Mouse (Mus musculus) spleen, adult 10 weeks (tissue): Measurements from ENCODE around the gene Mob3b. TPM values are rescaled to one million over a fixed set of nuclear protein-coding genes. Genes with fewer than 3 reads are reported as not detected.

Experiments used
- polyA plus RNA-seq: library from polyadenylated mRNA; stranded (reverse); fragments of 350-450 nt; fragmentation: Illumina TruSeq; extraction: RNeasy Lipid Tissue Mini Kit (QIAGEN cat#74804); gene quantifications from one replicate; pipeline ENCODE4 v1.2.3, GENCODE M21; 2015; ENCODE audit warnings: low replicate concordance; ENCODE audit not compliant: insufficient read depth

The Mob3b gene
- polyA plus RNA-seq, result 5.0 TPM

DNA sequence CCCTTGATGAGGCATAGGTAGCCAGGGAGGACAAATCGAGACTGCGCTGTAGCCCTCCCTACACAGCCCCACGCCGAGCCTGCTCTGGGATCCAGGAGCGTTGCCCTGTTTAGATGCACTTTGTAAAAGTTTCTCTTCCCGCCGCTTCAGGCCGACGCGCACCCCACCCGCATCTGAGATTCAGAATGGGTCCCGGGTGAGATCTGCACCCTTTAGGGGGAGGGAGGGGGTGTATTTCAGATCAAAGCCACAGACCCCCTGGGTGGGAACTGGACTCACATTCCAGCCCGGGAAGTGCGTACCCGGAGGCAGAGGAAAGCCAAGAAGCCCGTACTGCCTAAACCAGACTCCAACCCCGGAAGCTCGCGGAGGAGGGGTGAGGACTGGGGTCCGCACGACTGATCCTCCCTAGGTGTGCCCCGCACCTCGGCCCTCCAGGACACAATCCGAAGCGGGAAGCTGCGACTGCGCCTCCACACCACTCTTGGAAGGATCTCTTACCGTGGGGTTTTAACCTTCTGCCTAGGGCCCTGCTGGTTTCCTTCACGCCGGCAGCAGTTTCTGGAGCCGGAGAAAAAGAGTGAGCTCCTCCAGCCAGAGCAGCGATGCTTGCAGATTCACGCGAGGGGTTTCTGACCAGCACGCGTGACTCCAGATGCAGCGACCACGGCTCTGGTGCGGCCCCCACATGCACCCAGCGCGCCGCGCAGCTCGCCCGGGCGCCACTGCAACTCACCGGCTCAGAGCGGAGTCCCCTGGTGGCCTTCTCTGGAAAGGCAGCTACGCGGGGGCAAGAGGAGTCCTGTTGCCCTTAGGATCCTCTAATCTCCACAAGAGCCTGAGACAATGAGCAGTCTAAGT is at the start of gene Mob3b:
TSS of gene Mob3b (minus strand) at position 734 of the 861 bp plus-strand sequence.

DNA sequence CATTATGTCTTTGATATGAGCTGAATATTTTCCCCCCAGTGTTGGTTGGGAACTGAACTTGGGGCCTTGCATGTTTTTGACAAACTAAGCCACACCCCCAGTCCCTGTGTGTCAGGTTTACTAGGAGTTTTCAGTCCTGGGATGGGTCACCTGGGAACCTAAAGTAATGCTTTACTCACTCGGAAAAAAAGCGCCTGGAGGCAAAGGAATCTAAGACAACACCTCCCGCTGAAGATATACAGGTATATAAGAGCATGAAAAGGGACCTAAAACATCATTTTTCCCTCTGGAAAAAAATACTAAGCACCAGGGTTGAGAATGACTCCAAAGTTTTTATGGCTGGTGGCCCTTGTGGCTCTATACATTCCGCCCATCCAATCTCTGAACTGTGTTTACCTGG is 5.5 kb downstream of the Mob3b start, which contains the start of gene Ifnk:
TSS of gene Ifnk (plus strand) at position 301 of the 400 bp plus-strand sequence.

Other genes starting within 250 kb of the Mob3b start
- not detected for gene Ifnk, start 5.4 kb downstream of the Mob3b start, polyA plus RNA-seq
- gene C9orf72, start 68.7 kb upstream of the Mob3b start, polyA plus RNA-seq, result 24.3 TPM